ENCODE assay signal across 9 mouse cellular contexts in genomic region chr15:79432892-79433291, GRCm38 (mm10). TPM values are rescaled to one million over a fixed set of nuclear protein-coding genes. Genes with fewer than 3 reads are reported as not detected.
DNase-seq lines count a peak whose midpoint lies in the region; ATAC-seq and TF ChIP-seq lines count a peak whose summit lies in the region.
"Had no signal": no experiment of that assay in that cellular context is flagged by ENCODE, and none has a peak within 500 bp of the region (broad histone marks: within the 10 kb centered on the region; RNA-seq: fewer than 3 reads in every experiment).

No protein-coding gene starts in this region.

- peaks cover 91% of the 10 kb centered on the region for H3K36me3 ChIP-seq in kidney, embryonic 14.5 days (ENCODE audit: control insufficient read depth, insufficient read depth, low read length)

- no peak for ATAC-seq in kidney, embryonic 14.5 days (ENCODE audit: low FRiP score, low TSS enrichment)
- ATAC-seq: Patski had no signal

- intact Hi-C loops in left cerebral cortex, adult 2 months (cut with DNase I): loop anchor here (2.0 kb wide), 1 partner anchor 30 kb away; the partner anchor contains the start of gene Tmem184b

- no peak overlapping the region for H3K4me2 ChIP-seq in kidney, embryonic 14.5 days (replicated peaks; ENCODE audit: low read depth, low read length)

- DNase-seq in left cerebral cortex, adult 2 months (ENCODE audit: extremely low spot score in 1 of 2, low spot score in 2 of 2): peak in 1 of 2 experiments; percentile 39
- DNase-seq in left cerebral cortex, adult 11 months (ENCODE audit: low spot score): no peak
- peak; percentile 58 to 68 for DNase-seq in heart, adult 9 months (ENCODE audit: low spot score in 2 of 2)
- DNase-seq in lung, adult 18-20 months: peak; percentile 56 to 62
- DNase-seq in right cerebral cortex, postnatal 10 days (ENCODE audit: low spot score in 2 of 2): peak; percentile 69 to 76
- DNase-seq in adrenal gland, postnatal 36 days: no peak
- no peak for DNase-seq in cerebellum, adult 11 months

- H3K4me1 ChIP-seq in kidney, embryonic 14.5 days (ENCODE audit: control insufficient read depth, insufficient read depth, low read length): peaks cover 28% of the 10 kb centered on the region

- H3K9ac ChIP-seq in kidney, embryonic 14.5 days (ENCODE audit: low read depth, low read length): no peak overlapping the region

- H3K27ac ChIP-seq in left cerebral cortex, adult 2 months: peak overlapping the region; percentile 74
- peak overlapping the region; percentile 82; the same call in 1 of the 2 replicates for H3K27ac ChIP-seq in kidney, embryonic 14.5 days (ENCODE audit: low read depth, low read length)

- no peaks in the 10 kb centered on the region for H3K9me3 ChIP-seq in kidney, embryonic 14.5 days (ENCODE audit: control insufficient read depth, low read length)

- H3K4me3 ChIP-seq in left cerebral cortex, adult 2 months: no peak overlapping the region
- no peak overlapping the region for H3K4me3 ChIP-seq in kidney, embryonic 14.5 days (ENCODE audit: low read length)

- WGBS in kidney, embryonic 14.5 days: 73% methylated on average over 21 of the region's 21 CpGs

- TF ChIP-seq CTCF in left cerebral cortex, adult 2 months (IDR thresholded peaks at IDR 0.05): no peak

- no peaks in the 10 kb centered on the region for H3K27me3 ChIP-seq in kidney, embryonic 14.5 days (ENCODE audit: control insufficient read depth, insufficient read depth, low read length)
- H3K27me3 ChIP-seq: Patski had no signal

RNA-seq across cellular contexts. Expression of gene Csnk1e, which starts 22.5 kb away (rescaled TPM):
- 100 to 1,000 TPM; 153 to 159 TPM for total RNA-seq in left cerebral cortex, adult 2 months (2021)
- polyA plus RNA-seq in kidney, embryonic 14.5 days (2014; fragmentation: Nextera tagmentation; extraction: Ambion mirVana): 88.8 and 107 TPM in 2 replicates
- 10 to 100 TPM; 69.0 to 96.0 TPM for total RNA-seq in adrenal gland, postnatal 36 days (2021)

RNA-seq across cellular contexts. Expression of gene Tmem184b, which starts 29.5 kb away (rescaled TPM):
- 10 to 100 TPM; 73.7 to 82.2 TPM for total RNA-seq in left cerebral cortex, adult 2 months (2021)
- 45.8 and 63.1 TPM in 2 replicates for polyA plus RNA-seq in kidney, embryonic 14.5 days (2014; fragmentation: Nextera tagmentation; extraction: Ambion mirVana)
- total RNA-seq in adrenal gland, postnatal 36 days (2021): 10 to 100 TPM; 46.6 to 75.2 TPM

Comparison
In these comparisons a context has a peak if more than half of its experiments do, and no peak if none do; other contexts are left out.
1. DNase-seq: peak in heart, adult 9 months (2 of 2), lung, adult 18-20 months (2 of 2) and right cerebral cortex, postnatal 10 days (2 of 2); none in left cerebral cortex, adult 11 months (single experiment), adrenal gland, postnatal 36 days (0 of 2) and cerebellum, adult 11 months (single experiment).